Mouse (Mus musculus): ENCODE data around the gene Rbm17.

GRCm38 (mm10) chr2:11645297-11645696 lies 41.3 kb upstream of the Rbm17 start:
- no peak for TF ChIP-seq CTCF (IDR thresholded peaks at IDR 0.05; ENCODE audit: extremely low read depth, insufficient read depth, insufficient read length, insufficient replicate concordance)
- no peak for TF ChIP-seq POLR2A (IDR thresholded peaks at IDR 0.05; ENCODE audit: low read depth, low read length)
